Mouse (Mus musculus): ENCODE measurements around the gene Larp1b. TPM values are rescaled to one million over a fixed set of nuclear protein-coding genes. Genes with fewer than 3 reads are reported as not detected.
"Not testable (repeated sequence)": the region's sequence is repeated elsewhere in the genome, so short reads cannot be mapped to it uniquely, and the experiment has no call there.

The Larp1b gene
- total RNA-seq (2014; fragmentation: Nextera tagmentation), result 68.6 and 76.3 TPM in 2 replicates
- total RNA-seq (2017), result 46.2 and 60.7 TPM in 2 replicates
- polyA plus RNA-seq (2012), result 31.1 and 36.0 TPM in 2 replicates

GRCm38 (mm10) chr3:40949170-40949902 lies at the start of gene Larp1b:
Larp1b (plus strand) TSS chr3:40949828.
- H3K9me3 ChIP-seq (replicated peaks), result no peaks in the 10 kb centered on the region
- TF ChIP-seq TAL1 (conservative IDR thresholded peaks at IDR 0.05; ENCODE audit: low read depth, low read length) (no peak), CTCF (IDR thresholded peaks at IDR 0.05; ENCODE audit: low read depth, low read length) (no peak), POLR2AphosphoS5 (IDR thresholded peaks at IDR 0.05; ENCODE audit: insufficient replicate concordance, low read depth, low read length) (no peak), GATA2 (IDR thresholded peaks at IDR 0.05; ENCODE audit: borderline replicate concordance, low read depth, low read length) (no peak), GATA1 (IDR thresholded peaks at IDR 0.05; ENCODE audit: borderline replicate concordance, low read length) (no peak)
- no peaks in the 10 kb centered on the region for H3K27me3 ChIP-seq (ENCODE audit: insufficient read depth, low read length)
- no peaks in the 10 kb centered on the region for H3K36me3 ChIP-seq (replicated peaks)
- ATAC-seq (ENCODE audit: extremely low read depth, insufficient number of reproducible peaks, low FRiP score, poor library complexity, severe bottlenecking) (peak; percentile 85), DNase-seq (ENCODE audit: low spot score) (peak; percentile 93)
- H3K4me1 ChIP-seq (ENCODE audit: insufficient read depth, low read depth, low read length), result peaks cover 40% of the 10 kb centered on the region
- peak within 1 kb of the TSS; percentile 91 for H3K4me3 ChIP-seq (ENCODE audit: low read depth, low read length)

GRCm38 (mm10) chr3:40902443-40902842 lies 47.2 kb upstream of the Larp1b start, which contains the start of gene 1700034I23Rik:
1700034I23Rik (minus strand) TSS chr3:40902543.
- not testable (repeated sequence) for H3K9me3 ChIP-seq (replicated peaks); H3K27me3 ChIP-seq (ENCODE audit: insufficient read depth, low read length); DNase-seq (ENCODE audit: low spot score); H3K4me3 ChIP-seq (ENCODE audit: low read depth, low read length); ATAC-seq (ENCODE audit: extremely low read depth, insufficient number of reproducible peaks, low FRiP score, poor library complexity, severe bottlenecking); H3K4me1 ChIP-seq (ENCODE audit: insufficient read depth, low read depth, low read length)
- H3K36me3 ChIP-seq (replicated peaks), result peaks cover 10% of the 10 kb centered on the region

- 0 out of 2 replicates have a peak, but pooled peaks cover 3% of the 10 kb centered on the region for H3K4me1 ChIP-seq (ENCODE audit: insufficient read depth, low read depth, low read length)
- no peaks in the 10 kb centered on the region for H3K27me3 ChIP-seq (ENCODE audit: insufficient read depth, low read length)
- DNase-seq (ENCODE audit: low spot score) (no peak), ATAC-seq (ENCODE audit: extremely low read depth, insufficient number of reproducible peaks, low FRiP score, poor library complexity, severe bottlenecking) (no peak)
- H3K4me3 ChIP-seq (ENCODE audit: low read depth, low read length), result no peak overlapping the region
- TF ChIP-seq CTCF (IDR thresholded peaks at IDR 0.05; ENCODE audit: low read depth, low read length), result no peak
- TF ChIP-seq GATA1 (IDR thresholded peaks at IDR 0.05; ENCODE audit: borderline replicate concordance, low read length), result no peak
- TF ChIP-seq GATA2 (IDR thresholded peaks at IDR 0.05; ENCODE audit: borderline replicate concordance, low read depth, low read length), result no peak
- no peak for TF ChIP-seq TAL1 (conservative IDR thresholded peaks at IDR 0.05; ENCODE audit: low read depth, low read length)
- no peak for TF ChIP-seq POLR2AphosphoS5 (IDR thresholded peaks at IDR 0.05; ENCODE audit: insufficient replicate concordance, low read depth, low read length)
- H3K36me3 ChIP-seq (replicated peaks), result peaks cover 30% of the 10 kb centered on the region
- no peaks in the 10 kb centered on the region for H3K9me3 ChIP-seq (replicated peaks)
Observed at GRCm38 (mm10) chr3:40938189-40938588, 11.4 kb upstream of the Larp1b start.

GRCm38 (mm10) chr3:40938592-40938991 lies 11.0 kb upstream of the Larp1b start:
- no peaks in the 10 kb centered on the region for H3K9me3 ChIP-seq (replicated peaks)

GRCm38 (mm10) chr3:40939019-40939418 lies 10.6 kb upstream of the Larp1b start:
- TF ChIP-seq GATA2 (IDR thresholded peaks at IDR 0.05; ENCODE audit: borderline replicate concordance, low read depth, low read length) (no peak), CTCF (IDR thresholded peaks at IDR 0.05; ENCODE audit: low read depth, low read length) (no peak), GATA1 (IDR thresholded peaks at IDR 0.05; ENCODE audit: borderline replicate concordance, low read length) (no peak), POLR2AphosphoS5 (IDR thresholded peaks at IDR 0.05; ENCODE audit: insufficient replicate concordance, low read depth, low read length) (no peak), TAL1 (conservative IDR thresholded peaks at IDR 0.05; ENCODE audit: low read depth, low read length) (no peak)
- no peaks in the 10 kb centered on the region for H3K27me3 ChIP-seq (ENCODE audit: insufficient read depth, low read length)
- peaks cover 22% of the 10 kb centered on the region for H3K36me3 ChIP-seq (replicated peaks)
- 0 out of 2 replicates have a peak, but pooled peaks cover 3% of the 10 kb centered on the region for H3K4me1 ChIP-seq (ENCODE audit: insufficient read depth, low read depth, low read length)
- H3K4me3 ChIP-seq (ENCODE audit: low read depth, low read length), result no peak overlapping the region
- no peaks in the 10 kb centered on the region for H3K9me3 ChIP-seq (replicated peaks)
- no peak for ATAC-seq (ENCODE audit: extremely low read depth, insufficient number of reproducible peaks, low FRiP score, poor library complexity, severe bottlenecking)
- DNase-seq (ENCODE audit: low spot score), result no peak

More at GRCm38 (mm10) chr3:40938592-40938991, 11.0 kb upstream of the Larp1b start:
- TF ChIP-seq GATA1 (IDR thresholded peaks at IDR 0.05; ENCODE audit: borderline replicate concordance, low read length) (no peak), TAL1 (conservative IDR thresholded peaks at IDR 0.05; ENCODE audit: low read depth, low read length) (no peak), POLR2AphosphoS5 (IDR thresholded peaks at IDR 0.05; ENCODE audit: insufficient replicate concordance, low read depth, low read length) (no peak), GATA2 (IDR thresholded peaks at IDR 0.05; ENCODE audit: borderline replicate concordance, low read depth, low read length) (no peak), CTCF (IDR thresholded peaks at IDR 0.05; ENCODE audit: low read depth, low read length) (no peak)
- Histone ChIP-seq H3K36me3 (replicated peaks) (peaks cover 26% of the 10 kb centered on the region), H3K27me3 (ENCODE audit: insufficient read depth, low read length) (no peaks in the 10 kb centered on the region), H3K4me1 (ENCODE audit: insufficient read depth, low read depth, low read length) (0 out of 2 replicates have a peak, but pooled peaks cover 3% of the 10 kb centered on the region), H3K4me3 (ENCODE audit: low read depth, low read length) (no peak overlapping the region)
- DNase-seq (ENCODE audit: low spot score), result no peak
- ATAC-seq (ENCODE audit: extremely low read depth, insufficient number of reproducible peaks, low FRiP score, poor library complexity, severe bottlenecking), result no peak

GRCm38 (mm10) chr3:40949903-40950600 lies 424 bp downstream of the Larp1b start:
- H3K36me3 ChIP-seq (replicated peaks), result no peaks in the 10 kb centered on the region
- no peak for ATAC-seq (ENCODE audit: extremely low read depth, insufficient number of reproducible peaks, low FRiP score, poor library complexity, severe bottlenecking)
- DNase-seq (ENCODE audit: low spot score), result peak; percentile 52
- no peak for TF ChIP-seq TAL1 (conservative IDR thresholded peaks at IDR 0.05; ENCODE audit: low read depth, low read length)
- TF ChIP-seq POLR2AphosphoS5 (IDR thresholded peaks at IDR 0.05; ENCODE audit: insufficient replicate concordance, low read depth, low read length), result no peak
- no peak for TF ChIP-seq CTCF (IDR thresholded peaks at IDR 0.05; ENCODE audit: low read depth, low read length)
- TF ChIP-seq GATA2 (IDR thresholded peaks at IDR 0.05; ENCODE audit: borderline replicate concordance, low read depth, low read length), result no peak
- no peak for TF ChIP-seq GATA1 (IDR thresholded peaks at IDR 0.05; ENCODE audit: borderline replicate concordance, low read length)
- peak overlapping the region; percentile 91 for H3K4me3 ChIP-seq (ENCODE audit: low read depth, low read length)
- H3K9me3 ChIP-seq (replicated peaks), result no peaks in the 10 kb centered on the region
- peaks cover 41% of the 10 kb centered on the region for H3K4me1 ChIP-seq (ENCODE audit: insufficient read depth, low read depth, low read length)
- H3K27me3 ChIP-seq (ENCODE audit: insufficient read depth, low read length), result no peaks in the 10 kb centered on the region

All from G1E (cell line).